Mouse (Mus musculus): ENCODE measurements around the gene Phf19. TPM values are rescaled to one million over a fixed set of nuclear protein-coding genes. Genes with fewer than 3 reads are reported as not detected.

Phf19 gene
- polyA plus RNA-seq (2017; shearing (Covaris generic)): 1 to 10 TPM; 1.5 to 2.2 TPM

DNA sequence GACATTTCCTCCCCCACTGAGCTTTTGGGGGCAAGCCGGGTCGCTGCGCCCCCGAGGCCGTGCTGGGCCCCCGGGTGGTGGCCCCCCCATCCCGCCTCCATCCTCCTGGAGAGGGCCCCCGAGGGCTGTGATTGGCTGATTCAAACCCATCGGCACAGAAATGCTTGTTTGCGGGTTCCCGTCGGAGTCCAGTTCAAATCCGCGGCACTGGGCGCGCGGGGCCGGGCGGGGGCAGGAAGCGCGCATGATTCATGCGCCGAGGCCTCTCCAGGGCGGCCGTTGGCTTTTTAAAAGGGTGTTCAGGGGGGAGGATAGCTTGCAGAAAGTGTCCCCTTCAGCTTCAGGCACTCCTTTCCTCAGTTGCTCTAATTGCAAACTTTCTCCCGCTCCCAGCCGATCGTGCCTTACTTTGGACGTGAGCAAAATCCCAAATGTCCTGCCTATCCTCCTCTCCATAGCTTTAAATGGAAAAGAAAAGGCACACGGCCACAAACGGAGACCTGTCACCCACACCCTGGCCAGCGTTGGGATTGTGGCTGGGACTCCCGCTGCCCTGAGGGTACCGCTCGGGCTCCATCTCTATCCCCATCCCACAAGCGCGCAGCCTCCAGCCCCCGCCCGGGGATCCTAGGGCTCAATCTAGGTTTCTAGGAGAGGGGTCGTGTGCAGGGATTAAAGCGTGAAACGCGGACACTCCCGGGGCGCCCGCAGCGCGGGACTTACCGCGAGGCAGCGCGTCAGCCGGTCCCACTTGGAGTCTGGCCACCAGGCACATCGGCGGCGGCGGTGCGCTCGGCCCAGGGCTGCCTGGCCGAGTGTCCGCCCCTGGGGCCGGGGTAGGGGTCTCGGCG, at the start of gene Phf19:
Phf19 (minus strand) TSS at position 809 of the 851 bp plus-strand sequence.

DNA sequence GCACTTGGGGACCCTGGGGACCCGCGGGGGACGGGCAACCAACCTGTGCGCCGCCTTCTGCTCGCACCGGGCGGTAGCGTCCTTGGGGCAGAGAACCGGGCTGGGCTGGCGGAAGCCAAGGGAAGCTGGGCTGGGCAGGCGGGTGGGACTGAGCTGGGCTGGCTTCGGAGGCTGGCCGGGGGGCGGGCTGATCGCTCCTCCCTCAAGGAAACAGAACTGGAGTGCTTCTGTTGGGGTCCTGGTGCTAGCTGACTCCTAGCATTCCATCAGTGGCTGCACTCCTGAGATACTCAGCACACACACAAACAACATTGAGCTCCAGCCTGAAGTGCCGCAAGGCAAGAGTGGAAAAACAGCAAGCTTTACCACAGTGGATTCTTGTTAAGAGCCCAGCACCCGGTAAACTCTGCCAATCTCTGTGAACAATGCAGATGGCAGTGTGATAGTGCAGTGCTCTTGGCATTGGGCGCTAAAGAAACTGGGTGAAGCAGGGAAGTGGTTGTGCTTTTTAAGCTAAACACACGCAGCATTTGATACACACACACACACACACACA, 47.7 kb upstream of the Phf19 start, which contains the start of gene Traf1:
Traf1 (minus strand) TSS at position 292 of the 556 bp plus-strand sequence.

GRCm38 (mm10) chr2:34874816-34875345, 38.9 kb downstream of the Phf19 start, which contains the start of gene Psmd5:
Psmd5 (minus strand) TSS chr2:34874968.

DNA sequence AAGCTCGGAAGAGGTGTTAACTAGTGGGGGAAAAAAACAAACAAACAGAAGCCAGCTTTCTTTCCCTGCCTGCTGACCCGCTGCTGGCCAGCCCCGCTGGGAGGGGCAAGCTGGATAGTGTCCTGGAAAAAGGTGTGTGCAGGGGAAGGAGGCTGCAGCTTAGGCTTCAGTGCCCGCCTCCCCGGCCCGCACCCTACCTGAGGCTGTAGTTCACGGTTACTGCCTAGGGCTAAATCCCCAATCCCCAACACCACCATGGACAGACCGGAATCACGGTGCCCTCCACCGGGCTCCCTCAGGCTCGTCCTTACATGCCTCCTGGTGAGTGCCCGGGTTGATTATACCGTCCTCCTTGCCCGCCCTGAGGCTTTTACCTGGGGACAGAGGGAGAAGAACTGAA, 39.6 kb downstream of the Phf19 start, which contains the start of gene Cutal:
Cutal (plus strand) TSS at position 126 of the 400 bp plus-strand sequence.

Other genes starting within 250 kb of the Phf19 start
- 10 to 100 TPM; 77.7 to 81.6 TPM for gene Gapvd1, start 158.8 kb downstream of the Phf19 start, polyA plus RNA-seq (2017; shearing (Covaris generic))
- gene Hspa5, start 142.1 kb downstream of the Phf19 start, polyA plus RNA-seq (2017; shearing (Covaris generic)): 100 to 1,000 TPM; 420 to 484 TPM
- gene Rabepk, start 114.1 kb downstream of the Phf19 start, polyA plus RNA-seq (2017; shearing (Covaris generic)): 10 to 100 TPM; 35.0 to 40.3 TPM
- gene Fbxw2, start 87.7 kb downstream of the Phf19 start, polyA plus RNA-seq (2017; shearing (Covaris generic)): 100 to 1,000 TPM; 146 to 147 TPM
- under 1 TPM in 1 of 2 experiments, not detected in 1; 0.14 TPM for gene Gm34653, start 81.0 kb downstream of the Phf19 start, polyA plus RNA-seq (2017; shearing (Covaris generic))
- gene Cutal, start 39.6 kb downstream of the Phf19 start, polyA plus RNA-seq (2017; shearing (Covaris generic)): under 1 TPM in 1 of 2 experiments, not detected in 1; 0.36 TPM
- 10 to 100 TPM; 78.3 to 90.2 TPM for gene Psmd5, start 39.1 kb downstream of the Phf19 start, polyA plus RNA-seq (2017; shearing (Covaris generic))
- 100 to 1,000 TPM; 157 to 372 TPM for gene Traf1, start 47.7 kb upstream of the Phf19 start, polyA plus RNA-seq (2017; shearing (Covaris generic))
- gene Hc, start 147.4 kb upstream of the Phf19 start, polyA plus RNA-seq (2017; shearing (Covaris generic)): under 1 TPM; 0.12 to 0.58 TPM
- 1 to 10 TPM; 1.5 to 2.9 TPM for gene AI182371, start 187.5 kb upstream of the Phf19 start, polyA plus RNA-seq (2017; shearing (Covaris generic))
- gene Cntrl, start 195.5 kb upstream of the Phf19 start, polyA plus RNA-seq (2017; shearing (Covaris generic)): 10 to 100 TPM; 93.9 to 97.0 TPM